In the genomic region with DNA sequence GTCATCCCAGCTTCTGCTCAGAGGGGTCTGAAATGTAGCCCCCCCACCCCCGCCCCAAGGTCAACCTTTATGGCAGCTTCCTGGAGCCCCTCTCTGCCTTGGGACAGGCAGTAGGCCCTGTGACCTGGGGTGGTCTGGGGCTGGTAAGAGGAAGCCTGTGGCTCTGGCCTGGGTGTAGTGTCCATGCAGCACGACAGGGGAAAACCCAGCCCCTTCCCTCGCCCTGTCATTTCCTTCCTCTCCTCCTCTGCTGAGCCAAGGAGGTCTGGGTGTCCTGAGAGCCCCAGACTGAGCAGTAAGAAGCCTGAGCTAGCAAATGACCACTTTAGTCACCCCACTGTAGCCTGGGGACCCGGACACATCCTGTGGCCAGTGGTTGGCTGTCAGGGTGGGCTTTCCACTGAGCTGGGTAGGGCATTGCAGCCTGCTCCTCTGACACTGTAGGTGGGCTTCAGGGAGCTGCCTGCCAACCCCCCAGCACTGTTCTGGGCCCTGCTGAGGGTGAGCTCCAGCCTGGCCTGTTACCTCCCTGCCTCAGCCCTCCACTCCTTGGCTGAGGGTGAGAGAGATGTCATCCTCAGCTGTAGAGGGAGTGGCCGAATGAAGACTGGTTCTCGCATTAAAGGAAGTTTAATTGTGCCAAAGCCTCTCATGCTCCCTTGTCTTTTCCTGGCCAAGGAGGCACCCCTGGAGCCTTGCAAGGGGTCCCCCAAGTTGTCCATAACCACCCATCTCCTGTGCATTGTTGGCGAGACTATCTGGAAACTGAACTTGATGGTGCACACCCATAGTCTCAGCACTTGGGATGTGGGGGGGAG, we compare ENCODE assay signal across 7 mouse cellular contexts. TPM values are rescaled to one million over a fixed set of nuclear protein-coding genes. Genes with fewer than 3 reads are reported as not detected.
DNase-seq lines count a peak whose midpoint lies in the region; ATAC-seq and TF ChIP-seq lines count a peak whose summit lies in the region.

No protein-coding gene starts in this region.

- H3K9me3 ChIP-seq in heart, embryonic 15.5 days (replicated peaks), result no peaks in the 10 kb centered on the region
- no peaks in the 10 kb centered on the region for H3K9me3 ChIP-seq in liver, embryonic 15.5 days (replicated peaks)
- no peaks in the 10 kb centered on the region for H3K9me3 ChIP-seq in midbrain, postnatal 0 days (ENCODE audit: low read length)

- TF ChIP-seq CTCF in midbrain, postnatal 0 days (IDR thresholded peaks at IDR 0.05), result no peak

- no peak overlapping the region for H3K9ac ChIP-seq in heart, embryonic 15.5 days
- peak overlapping the region; percentile 52 for H3K9ac ChIP-seq in liver, embryonic 15.5 days
- no peak overlapping the region for H3K9ac ChIP-seq in midbrain, postnatal 0 days (replicated peaks; ENCODE audit: low read length, poor library complexity, severe bottlenecking)

- DNase-seq in spleen, postnatal 36 days (ENCODE audit: low spot score in 2 of 2), result peak; percentile 45 to 55
- no peak for DNase-seq in spleen, postnatal 14 days (ENCODE audit: low spot score in 2 of 2)
- no peak for DNase-seq in midbrain, postnatal 0 days (ENCODE audit: low spot score)
- DNase-seq in cerebellum, postnatal 10 days, result no peak

- no peaks in the 10 kb centered on the region for H3K27me3 ChIP-seq in heart, embryonic 15.5 days
- H3K27me3 ChIP-seq in liver, embryonic 15.5 days, result no peaks in the 10 kb centered on the region
- H3K27me3 ChIP-seq in midbrain, postnatal 0 days (ENCODE audit: insufficient read depth, low read length), result no peaks in the 10 kb centered on the region

- H3K27ac ChIP-seq in heart, embryonic 15.5 days, result peak overlapping the region; percentile 65
- H3K27ac ChIP-seq in liver, embryonic 15.5 days (replicated peaks), result peak overlapping the region; percentile 96
- H3K27ac ChIP-seq in midbrain, postnatal 0 days (ENCODE audit: low read depth, low read length), result no peak overlapping the region; the same call in 1 of the 2 replicates

- H3K36me3 ChIP-seq in heart, embryonic 15.5 days, result peaks cover 41% of the 10 kb centered on the region
- peaks cover 56% of the 10 kb centered on the region for H3K36me3 ChIP-seq in liver, embryonic 15.5 days (replicated peaks)
- peaks cover 49% of the 10 kb centered on the region for H3K36me3 ChIP-seq in midbrain, postnatal 0 days (ENCODE audit: insufficient read depth, low read length)

- H3K4me2 ChIP-seq in heart, embryonic 15.5 days, result no peak overlapping the region
- peak overlapping the region; percentile 57 for H3K4me2 ChIP-seq in liver, embryonic 15.5 days
- H3K4me2 ChIP-seq in midbrain, postnatal 0 days (ENCODE audit: low read depth, low read length, poor library complexity, severe bottlenecking), result no peak overlapping the region

- H3K4me1 ChIP-seq in heart, embryonic 15.5 days (replicated peaks), result peaks cover 25% of the 10 kb centered on the region
- H3K4me1 ChIP-seq in liver, embryonic 15.5 days (replicated peaks), result peaks cover 99% of the 10 kb centered on the region
- H3K4me1 ChIP-seq in midbrain, postnatal 0 days (ENCODE audit: insufficient read depth, low read length), result no peaks in the 10 kb centered on the region

- no peak for ATAC-seq in heart, embryonic 15.5 days (replicated peaks; ENCODE audit: insufficient number of reproducible peaks, insufficient read depth, low FRiP score, low read depth)
- no peak for ATAC-seq in liver, embryonic 15.5 days (ENCODE audit: insufficient read depth)
- no peak for ATAC-seq in CD4-positive, CD25-positive, alpha-beta regulatory T cell, adult 4 months
- no peak for ATAC-seq in midbrain, postnatal 0 days (ENCODE audit: low FRiP score)

- WGBS in heart, embryonic 15.5 days, result 68% methylated on average over 7 of the region's 7 CpGs
- 38% methylated on average over 7 of the region's 7 CpGs for WGBS in liver, embryonic 15.5 days (ENCODE audit: insufficient replicate concordance)
- 88% methylated on average over 7 of the region's 7 CpGs for WGBS in midbrain, postnatal 0 days

- H3K4me3 ChIP-seq in heart, embryonic 15.5 days, result no peak overlapping the region
- peak overlapping the region; percentile 14; the same call in 1 of the 2 replicates for H3K4me3 ChIP-seq in liver, embryonic 15.5 days (replicated peaks)
- no peak overlapping the region for H3K4me3 ChIP-seq in midbrain, postnatal 0 days (ENCODE audit: low read depth, low read length)

RNA-seq across cellular contexts. Expression of gene Cdc42bpg, which starts 6.6 kb away (rescaled TPM):
- 0.30 and 0.60 TPM in 2 replicates for polyA plus RNA-seq in heart, embryonic 15.5 days (2015; fragmentation: Nextera tagmentation; extraction: Ambion mirVana)
- 0.21 and 0.38 TPM in 2 replicates for polyA plus RNA-seq in liver, embryonic 15.5 days (2015; fragmentation: Nextera tagmentation; extraction: Ambion mirVana)
- polyA plus RNA-seq in CD4-positive, CD25-positive, alpha-beta regulatory T cell, adult 4 months (2017; shearing (Covaris generic)), result under 1 TPM; 0.07 to 0.13 TPM
- 4.8 and 5.4 TPM in 2 replicates for total RNA-seq in midbrain, postnatal 0 days (2014; rRNA removed)
- 0.20 and 0.67 TPM in 2 replicates for polyA plus RNA-seq in midbrain, postnatal 0 days (2015; fragmentation: Nextera tagmentation; extraction: Ambion mirVana)

RNA-seq across cellular contexts. Expression of gene Ehd1, which starts 23.1 kb away (rescaled TPM):
- polyA plus RNA-seq in heart, embryonic 15.5 days (2015; fragmentation: Nextera tagmentation; extraction: Ambion mirVana), result 54.1 and 66.8 TPM in 2 replicates
- 64.0 and 69.3 TPM in 2 replicates for polyA plus RNA-seq in liver, embryonic 15.5 days (2015; fragmentation: Nextera tagmentation; extraction: Ambion mirVana)
- 10 to 100 TPM in 1 of 2 experiments, 1 to 10 TPM in 1; 6.4 to 22.8 TPM for polyA plus RNA-seq in CD4-positive, CD25-positive, alpha-beta regulatory T cell, adult 4 months (2017; shearing (Covaris generic))
- total RNA-seq in midbrain, postnatal 0 days (2014; rRNA removed), result 117 and 139 TPM in 2 replicates
- 73.0 and 74.0 TPM in 2 replicates for polyA plus RNA-seq in midbrain, postnatal 0 days (2015; fragmentation: Nextera tagmentation; extraction: Ambion mirVana)

RNA-seq across cellular contexts. Expression of gene Men1, which starts 35.1 kb away (rescaled TPM):
- 36.1 and 50.6 TPM in 2 replicates for polyA plus RNA-seq in heart, embryonic 15.5 days (2015; fragmentation: Nextera tagmentation; extraction: Ambion mirVana)
- 25.1 and 25.4 TPM in 2 replicates for polyA plus RNA-seq in liver, embryonic 15.5 days (2015; fragmentation: Nextera tagmentation; extraction: Ambion mirVana)
- 10 to 100 TPM; 16.9 to 32.1 TPM for polyA plus RNA-seq in CD4-positive, CD25-positive, alpha-beta regulatory T cell, adult 4 months (2017; shearing (Covaris generic))
- 59.6 and 85.6 TPM in 2 replicates for total RNA-seq in midbrain, postnatal 0 days (2014; rRNA removed)
- polyA plus RNA-seq in midbrain, postnatal 0 days (2015; fragmentation: Nextera tagmentation; extraction: Ambion mirVana), result 56.8 and 60.6 TPM in 2 replicates

RNA-seq across cellular contexts. Expression of gene Map4k2, which starts 41.3 kb away (rescaled TPM):
- polyA plus RNA-seq in heart, embryonic 15.5 days (2015; fragmentation: Nextera tagmentation; extraction: Ambion mirVana), result 12.6 and 17.9 TPM in 2 replicates
- 7.7 and 9.1 TPM in 2 replicates for polyA plus RNA-seq in liver, embryonic 15.5 days (2015; fragmentation: Nextera tagmentation; extraction: Ambion mirVana)
- 100 to 1,000 TPM in 1 of 2 experiments, 10 to 100 TPM in 1; 77.5 to 135 TPM for polyA plus RNA-seq in CD4-positive, CD25-positive, alpha-beta regulatory T cell, adult 4 months (2017; shearing (Covaris generic))
- total RNA-seq in midbrain, postnatal 0 days (2014; rRNA removed), result 70.6 and 86.8 TPM in 2 replicates
- polyA plus RNA-seq in midbrain, postnatal 0 days (2015; fragmentation: Nextera tagmentation; extraction: Ambion mirVana), result 18.1 TPM in 2 replicates

RNA-seq across cellular contexts. Expression of gene Atg2a, which starts 58.2 kb away (rescaled TPM):
- 6.7 and 10.0 TPM in 2 replicates for polyA plus RNA-seq in heart, embryonic 15.5 days (2015; fragmentation: Nextera tagmentation; extraction: Ambion mirVana)
- polyA plus RNA-seq in liver, embryonic 15.5 days (2015; fragmentation: Nextera tagmentation; extraction: Ambion mirVana), result 4.7 and 5.8 TPM in 2 replicates
- polyA plus RNA-seq in CD4-positive, CD25-positive, alpha-beta regulatory T cell, adult 4 months (2017; shearing (Covaris generic)), result 10 to 100 TPM; 10.4 to 14.7 TPM
- total RNA-seq in midbrain, postnatal 0 days (2014; rRNA removed), result 34.3 and 38.2 TPM in 2 replicates
- 9.6 and 9.7 TPM in 2 replicates for polyA plus RNA-seq in midbrain, postnatal 0 days (2015; fragmentation: Nextera tagmentation; extraction: Ambion mirVana)

Comparison
In these comparisons a context has a peak if more than half of its experiments do, and no peak if none do; other contexts are left out.
1. DNase-seq: peak in spleen, postnatal 36 days (2 of 2); none in spleen, postnatal 14 days (0 of 2), midbrain, postnatal 0 days (single experiment) and cerebellum, postnatal 10 days (0 of 2).